Mouse (Mus musculus): ENCODE data around the gene Arid4a. TPM values are rescaled to one million over a fixed set of nuclear protein-coding genes. Genes with fewer than 3 reads are reported as not detected.

Gene Arid4a
- polyA plus RNA-seq, 1 experiment from 2014 or later: 32.5 TPM

- no peak for DNase-seq (ENCODE audit: low spot score)
These were observed 40.4 kb upstream of the Arid4a start for GRCm38 (mm10) chr12:70975406-70975805.

DNA sequence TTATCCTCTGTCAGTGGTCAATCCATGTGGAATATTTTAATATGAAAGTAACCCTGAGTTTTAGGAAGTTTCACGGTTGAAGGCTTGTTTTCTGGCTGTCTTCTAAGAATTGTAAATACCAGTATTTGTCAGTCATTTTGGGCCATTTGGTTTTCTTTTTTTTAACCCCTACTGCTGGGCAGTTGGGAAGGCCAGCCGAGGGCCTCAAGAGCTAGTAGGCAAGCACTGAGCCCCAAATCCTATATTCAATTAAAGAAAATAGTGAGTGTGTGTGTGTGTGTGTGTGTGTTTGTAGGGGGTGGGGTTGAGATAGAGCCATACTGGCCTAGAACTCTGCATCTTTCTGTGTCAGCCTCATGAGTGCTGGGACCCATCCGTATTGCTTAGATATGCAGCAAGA lies 39.9 kb upstream of the Arid4a start:
- H3K36me3 ChIP-seq (ENCODE audit: control insufficient read depth, insufficient read depth, low read length): peaks cover 23% of the 10 kb centered on the region
- H3K27me3 ChIP-seq (replicated peaks; ENCODE audit: control insufficient read depth, insufficient read depth, low read length): no peaks in the 10 kb centered on the region
- H3K9me3 ChIP-seq (ENCODE audit: control insufficient read depth, low read length): no peaks in the 10 kb centered on the region
- H3K4me1 ChIP-seq (ENCODE audit: control insufficient read depth, insufficient read depth, low read length): peaks cover 8% of the 10 kb centered on the region
- H3K9ac ChIP-seq (ENCODE audit: low read depth, low read length): peak overlapping the region; percentile 96
- no peak overlapping the region for H3K27ac ChIP-seq (replicated peaks; ENCODE audit: low read depth, low read length)
- H3K4me2 ChIP-seq (ENCODE audit: low read depth, low read length): peak overlapping the region; percentile 72
- peak overlapping the region; percentile 86 for H3K4me3 ChIP-seq (ENCODE audit: low read depth, low read length)
- WGBS: 59% methylated on average over 3 of the region's 3 CpGs
- no peak for DNase-seq (ENCODE audit: low spot score)
- no peak for ATAC-seq (ENCODE audit: low read depth)

More at GRCm38 (mm10) chr12:70975406-70975805, 40.4 kb upstream of the Arid4a start:
- peak overlapping the region; percentile 72 for H3K4me2 ChIP-seq (ENCODE audit: low read depth, low read length)
- H3K9me3 ChIP-seq (ENCODE audit: control insufficient read depth, low read length): no peaks in the 10 kb centered on the region
- H3K4me3 ChIP-seq (ENCODE audit: low read depth, low read length): peak overlapping the region; percentile 86
- peaks cover 8% of the 10 kb centered on the region for H3K4me1 ChIP-seq (ENCODE audit: control insufficient read depth, insufficient read depth, low read length)
- H3K27me3 ChIP-seq (replicated peaks; ENCODE audit: control insufficient read depth, insufficient read depth, low read length): no peaks in the 10 kb centered on the region
- peak overlapping the region; percentile 98 for H3K27ac ChIP-seq (replicated peaks; ENCODE audit: low read depth, low read length)
- no peak for ATAC-seq (ENCODE audit: low read depth)
- WGBS: 16% methylated on average over 10 of the region's 10 CpGs
- H3K36me3 ChIP-seq (ENCODE audit: control insufficient read depth, insufficient read depth, low read length): peaks cover 19% of the 10 kb centered on the region
- H3K9ac ChIP-seq (ENCODE audit: low read depth, low read length): peak overlapping the region; percentile 96

GRCm38 (mm10) chr12:70978345-70978744 lies 37.4 kb upstream of the Arid4a start:
- H3K36me3 ChIP-seq (ENCODE audit: control insufficient read depth, insufficient read depth, low read length): peaks cover 37% of the 10 kb centered on the region
- no peak overlapping the region for H3K4me2 ChIP-seq (ENCODE audit: low read depth, low read length)
- no peak overlapping the region for H3K4me3 ChIP-seq (ENCODE audit: low read depth, low read length)
- H3K9me3 ChIP-seq (ENCODE audit: control insufficient read depth, low read length): no peaks in the 10 kb centered on the region
- H3K9ac ChIP-seq (ENCODE audit: low read depth, low read length): no peak overlapping the region
- no peak overlapping the region for H3K27ac ChIP-seq (replicated peaks; ENCODE audit: low read depth, low read length)
- no peaks in the 10 kb centered on the region for H3K27me3 ChIP-seq (replicated peaks; ENCODE audit: control insufficient read depth, insufficient read depth, low read length)
- 92% methylated on average over 7 of the region's 7 CpGs for WGBS
- no peak for ATAC-seq (ENCODE audit: low read depth)
- no peak for DNase-seq (ENCODE audit: low spot score)
- H3K4me1 ChIP-seq (ENCODE audit: control insufficient read depth, insufficient read depth, low read length): peaks cover 8% of the 10 kb centered on the region

- 91% methylated on average over 7 of the region's 7 CpGs for WGBS
- Histone ChIP-seq H3K27me3 (replicated peaks; ENCODE audit: control insufficient read depth, insufficient read depth, low read length) (no peaks in the 10 kb centered on the region), H3K9ac (ENCODE audit: low read depth, low read length) (no peak overlapping the region), H3K4me2 (ENCODE audit: low read depth, low read length) (no peak overlapping the region), H3K36me3 (ENCODE audit: control insufficient read depth, insufficient read depth, low read length) (peaks cover 86% of the 10 kb centered on the region), H3K27ac (replicated peaks; ENCODE audit: low read depth, low read length) (no peak overlapping the region), H3K4me3 (ENCODE audit: low read depth, low read length) (no peak overlapping the region), H3K9me3 (ENCODE audit: control insufficient read depth, low read length) (no peaks in the 10 kb centered on the region), H3K4me1 (ENCODE audit: control insufficient read depth, insufficient read depth, low read length) (no peaks in the 10 kb centered on the region)
- DNase-seq (ENCODE audit: low spot score) (no peak), ATAC-seq (ENCODE audit: low read depth) (no peak)
These were observed 30.8 kb upstream of the Arid4a start for GRCm38 (mm10) chr12:70984855-70985550.

DNA sequence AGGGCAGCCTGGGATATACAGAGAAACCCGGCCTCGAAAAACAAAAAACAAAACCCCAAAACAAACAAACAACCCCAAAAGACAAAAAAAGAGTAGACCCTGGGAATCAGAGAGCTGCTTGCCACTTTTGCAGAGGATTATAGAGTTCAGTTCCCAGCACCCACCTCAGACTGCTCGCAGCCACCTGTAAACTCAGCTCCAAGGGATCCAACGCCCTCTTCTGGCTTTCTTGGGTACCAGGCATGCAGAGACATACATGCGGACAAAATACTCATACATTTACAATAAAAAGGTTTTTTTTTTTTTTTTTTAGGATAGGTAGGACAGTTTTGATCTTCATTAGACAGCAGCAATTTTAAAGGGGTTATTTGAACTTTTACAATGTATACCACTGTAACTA lies 18.6 kb upstream of the Arid4a start:
- 94% methylated on average over 5 of the region's 5 CpGs for WGBS

DNA sequence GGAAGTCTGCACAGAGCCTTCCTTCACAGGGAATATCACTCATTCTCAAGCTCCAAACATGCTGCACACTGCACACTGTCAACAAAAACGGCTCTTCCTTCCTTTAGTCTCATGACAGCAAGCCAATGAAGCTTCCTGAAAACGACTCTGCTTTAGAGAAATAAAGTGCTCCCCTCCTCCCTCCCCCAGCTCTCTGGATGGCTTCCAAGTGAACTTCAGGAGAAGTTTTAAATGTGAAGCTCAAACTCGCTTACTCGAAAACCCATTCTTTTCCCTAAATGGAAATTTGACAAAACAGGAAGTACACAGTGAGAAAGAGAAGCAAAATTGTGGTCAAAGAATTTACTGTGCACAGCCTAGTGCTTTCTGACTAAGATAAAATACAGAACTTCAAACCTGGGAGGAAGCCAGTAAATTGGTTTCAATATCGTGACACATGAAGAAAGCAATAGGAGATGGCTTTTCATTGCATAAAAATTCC lies 16.3 kb upstream of the Arid4a start:
- H3K9me3 ChIP-seq (ENCODE audit: control insufficient read depth, low read length): no peaks in the 10 kb centered on the region
- ATAC-seq (ENCODE audit: low read depth) (0 out of 2 replicates have a peak, but pooled peaks have one; percentile 33), DNase-seq (ENCODE audit: low spot score) (peak; percentile 82)
- 40% methylated on average over 5 of the region's 5 CpGs for WGBS
- peak overlapping the region; percentile 40 for H3K27ac ChIP-seq (replicated peaks; ENCODE audit: low read depth, low read length)
- no peak overlapping the region for H3K4me3 ChIP-seq (ENCODE audit: low read depth, low read length)
- H3K4me1 ChIP-seq (ENCODE audit: control insufficient read depth, insufficient read depth, low read length): no peaks in the 10 kb centered on the region
- H3K4me2 ChIP-seq (ENCODE audit: low read depth, low read length): no peak overlapping the region
- no peak overlapping the region for H3K9ac ChIP-seq (ENCODE audit: low read depth, low read length)
- no peaks in the 10 kb centered on the region for H3K27me3 ChIP-seq (replicated peaks; ENCODE audit: control insufficient read depth, insufficient read depth, low read length)
- H3K36me3 ChIP-seq (ENCODE audit: control insufficient read depth, insufficient read depth, low read length): peaks cover 53% of the 10 kb centered on the region

More for the DNA sequence above, 18.6 kb upstream of the Arid4a start:
- H3K27ac ChIP-seq (replicated peaks; ENCODE audit: low read depth, low read length): no peak overlapping the region
- H3K36me3 ChIP-seq (ENCODE audit: control insufficient read depth, insufficient read depth, low read length): peaks cover 54% of the 10 kb centered on the region
- no peak for DNase-seq (ENCODE audit: low spot score)
- H3K4me1 ChIP-seq (ENCODE audit: control insufficient read depth, insufficient read depth, low read length): no peaks in the 10 kb centered on the region
- H3K27me3 ChIP-seq (replicated peaks; ENCODE audit: control insufficient read depth, insufficient read depth, low read length): no peaks in the 10 kb centered on the region
- H3K4me2 ChIP-seq (ENCODE audit: low read depth, low read length): no peak overlapping the region
- no peak for ATAC-seq (ENCODE audit: low read depth)
- no peaks in the 10 kb centered on the region for H3K9me3 ChIP-seq (ENCODE audit: control insufficient read depth, low read length)
- H3K4me3 ChIP-seq (ENCODE audit: low read depth, low read length): no peak overlapping the region
- no peak overlapping the region for H3K9ac ChIP-seq (ENCODE audit: low read depth, low read length)

GRCm38 (mm10) chr12:71000344-71000743 lies 15.4 kb upstream of the Arid4a start:
- ATAC-seq (ENCODE audit: low read depth) (0 out of 2 replicates have a peak, but pooled peaks have one; percentile 15), DNase-seq (ENCODE audit: low spot score) (no peak)
- Histone ChIP-seq H3K36me3 (ENCODE audit: control insufficient read depth, insufficient read depth, low read length) (peaks cover 54% of the 10 kb centered on the region), H3K4me3 (ENCODE audit: low read depth, low read length) (no peak overlapping the region), H3K27ac (replicated peaks; ENCODE audit: low read depth, low read length) (no peak overlapping the region), H3K4me1 (ENCODE audit: control insufficient read depth, insufficient read depth, low read length) (no peaks in the 10 kb centered on the region), H3K9me3 (ENCODE audit: control insufficient read depth, low read length) (no peaks in the 10 kb centered on the region), H3K27me3 (replicated peaks; ENCODE audit: control insufficient read depth, insufficient read depth, low read length) (no peaks in the 10 kb centered on the region), H3K4me2 (ENCODE audit: low read depth, low read length) (no peak overlapping the region), H3K9ac (ENCODE audit: low read depth, low read length) (no peak overlapping the region)
- WGBS: 86% methylated on average over 1 of the region's 1 CpGs

GRCm38 (mm10) chr12:71001456-71001855 lies 14.3 kb upstream of the Arid4a start:
- no peak overlapping the region for H3K4me2 ChIP-seq (ENCODE audit: low read depth, low read length)
- peaks cover 54% of the 10 kb centered on the region for H3K36me3 ChIP-seq (ENCODE audit: control insufficient read depth, insufficient read depth, low read length)
- H3K4me3 ChIP-seq (ENCODE audit: low read depth, low read length): no peak overlapping the region
- no peaks in the 10 kb centered on the region for H3K9me3 ChIP-seq (ENCODE audit: control insufficient read depth, low read length)
- ATAC-seq (ENCODE audit: low read depth) (no peak), DNase-seq (ENCODE audit: low spot score) (no peak)
- H3K27me3 ChIP-seq (replicated peaks; ENCODE audit: control insufficient read depth, insufficient read depth, low read length): no peaks in the 10 kb centered on the region
- no peaks in the 10 kb centered on the region for H3K4me1 ChIP-seq (ENCODE audit: control insufficient read depth, insufficient read depth, low read length)
- H3K27ac ChIP-seq (replicated peaks; ENCODE audit: low read depth, low read length): peak overlapping the region; percentile 55; the same call in 1 of the 2 replicates
- WGBS: 71% methylated on average over 6 of the region's 6 CpGs
- no peak overlapping the region for H3K9ac ChIP-seq (ENCODE audit: low read depth, low read length)

Measured in embryonic facial prominence, embryonic 14.5 days (tissue).